ENCODE assay signal across 8 mouse cellular contexts in the genomic region with DNA sequence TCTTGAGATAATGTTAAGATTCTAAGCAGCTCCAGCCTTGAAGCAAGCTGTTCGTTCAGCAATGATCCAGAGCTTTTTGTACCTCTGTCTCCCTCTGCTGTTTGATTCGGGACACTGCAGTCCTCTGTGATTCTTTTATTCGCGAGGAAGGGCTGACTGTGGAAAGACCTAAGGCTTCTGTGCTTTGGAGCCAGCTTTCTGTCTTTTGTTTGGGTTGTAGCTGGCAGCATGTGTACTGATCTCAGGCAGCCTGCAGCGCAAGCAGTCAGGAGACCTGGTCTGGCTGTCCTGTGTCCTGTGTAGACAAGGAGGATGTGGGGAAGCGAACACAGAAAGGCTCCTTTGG. TPM values are rescaled to one million over a fixed set of nuclear protein-coding genes. Genes with fewer than 3 reads are reported as not detected.
A peak's percentile ranks its signal among the peaks of the same experiment; 100 is the strongest.
DNase-seq lines count a peak whose midpoint lies in the region; TF ChIP-seq lines count a peak whose summit lies in the region.

No protein-coding gene starts in this region.

- no peak overlapping the region for H3K27ac ChIP-seq in cortical plate, adult 2 months (ENCODE audit: insufficient read depth, low read length)

- H3K9me3 ChIP-seq in megakaryocyte, embryonic 14.5 days, result no peaks in the 10 kb centered on the region

- peaks cover 24% of the 10 kb centered on the region for H3K27me3 ChIP-seq in megakaryocyte, embryonic 14.5 days (replicated peaks)

- peak; percentile 81 for DNase-seq in adipocyte (ENCODE audit: low spot score)
- DNase-seq in gastrocnemius, postnatal 10 days, result peak; percentile 55
- DNase-seq in induced T-regulatory cell, adult 2 months (ENCODE audit: low read depth), result peak; percentile 87
- peak; percentile 51 to 61 for DNase-seq in left cerebral cortex, adult 8-10 months (ENCODE audit: low spot score in 2 of 2)
- DNase-seq in right cerebral cortex, postnatal 10 days (ENCODE audit: low spot score in 2 of 2), result peak; percentile 84 to 87
- DNase-seq in Muller cell, postnatal 12 days (ENCODE audit: inconsistent ontology term), result no peak

- peak; percentile 79 for TF ChIP-seq CTCF in cortical plate, adult 2 months (IDR thresholded peaks at IDR 0.05; ENCODE audit: extremely low read depth, insufficient read depth, low read length)

- no peaks in the 10 kb centered on the region for H3K36me3 ChIP-seq in megakaryocyte, embryonic 14.5 days (replicated peaks; ENCODE audit: low read length)

- H3K4me3 ChIP-seq in cortical plate, adult 2 months (ENCODE audit: insufficient read depth, low read length), result no peak overlapping the region; the same call in 1 of the 2 replicates
- H3K4me3 ChIP-seq in megakaryocyte, embryonic 14.5 days (replicated peaks), result peak overlapping the region; percentile 91

- H3K4me1 ChIP-seq in cortical plate, adult 2 months (ENCODE audit: control insufficient read depth, insufficient read depth, low read length), result 0 out of 2 replicates have a peak, but pooled peaks cover 1% of the 10 kb centered on the region
- H3K4me1 ChIP-seq in megakaryocyte, embryonic 14.5 days, result peaks cover 24% of the 10 kb centered on the region

- no peak for TF ChIP-seq POLR2A in cortical plate, adult 2 months (IDR thresholded peaks at IDR 0.05; ENCODE audit: extremely low read depth, insufficient read depth, low read length)

RNA-seq across cellular contexts. Expression of a gene that starts 19.6 kb away (rescaled TPM):
- 0.19 and 0.25 TPM in 2 replicates for polyA plus RNA-seq in cortical plate, adult 2 months (2012; rRNA removed)
- total RNA-seq in gastrocnemius, postnatal 10 days (2021), result under 1 TPM; 0.07 to 0.09 TPM
- under 1 TPM; 0.33 to 0.63 (median 0.59) TPM for total RNA-seq in left cerebral cortex, adult 8-10 months (2022)
- not detected in 2 replicates for polyA plus RNA-seq in megakaryocyte, embryonic 14.5 days (2012; ENCODE audit: insufficient read depth, low replicate concordance)

RNA-seq across cellular contexts. Expression of a gene that starts 49.9 kb away (rescaled TPM):
- not detected in 2 replicates for polyA plus RNA-seq in cortical plate, adult 2 months (2012; rRNA removed)
- total RNA-seq in gastrocnemius, postnatal 10 days (2021), result not detected
- not detected for total RNA-seq in left cerebral cortex, adult 8-10 months (2022)
- polyA plus RNA-seq in megakaryocyte, embryonic 14.5 days (2012; ENCODE audit: insufficient read depth, low replicate concordance), result not detected in 2 replicates

RNA-seq across cellular contexts. Expression of a gene that starts 58.4 kb away (rescaled TPM):
- polyA plus RNA-seq in cortical plate, adult 2 months (2012; rRNA removed), result 33.2 and 35.7 TPM in 2 replicates
- 10 to 100 TPM; 30.3 to 30.4 TPM for total RNA-seq in gastrocnemius, postnatal 10 days (2021)
- 10 to 100 TPM; 42.5 to 45.2 (median 42.9) TPM for total RNA-seq in left cerebral cortex, adult 8-10 months (2022)
- 30.6 and 61.4 TPM in 2 replicates for polyA plus RNA-seq in megakaryocyte, embryonic 14.5 days (2012; ENCODE audit: insufficient read depth, low replicate concordance)
